Mouse (Mus musculus) heart, embryonic 12.5 days (tissue): ENCODE data around the gene Psap. TPM values are rescaled to one million over a fixed set of nuclear protein-coding genes. Genes with fewer than 3 reads are reported as not detected.
A peak's percentile ranks its signal among the peaks of the same experiment; 100 is the strongest.

Experiments
- ATAC-seq: fragments of 200-750 bp; cut with Nextera tagmentation; 2 replicates; pipeline ENCODE4 v1.8.0; 2017; ENCODE audit warnings: moderate TSS enrichment, moderate library complexity; ENCODE audit not compliant: insufficient number of reproducible peaks, low FRiP score
- H3K27ac ChIP-seq: fragments of 300-500 bp; sonication (generic); 2 replicates; pipeline ENCODE4 v1.5.1; 2016; ENCODE audit warnings: mild to moderate bottlenecking, moderate library complexity; ENCODE audit not compliant: poor library complexity, severe bottlenecking
- H3K27me3 ChIP-seq: fragments of 300-500 bp; sonication (generic); replicated peaks from 2 replicates; pipeline ENCODE4 v1.6.1; 2016; ENCODE audit warnings: mild to moderate bottlenecking, moderate library complexity
- H3K36me3 ChIP-seq: fragments of 300-500 bp; sonication (generic); 2 replicates; pipeline ENCODE4 v1.6.1; 2016; ENCODE audit warnings: mild to moderate bottlenecking, moderate library complexity
- H3K4me1 ChIP-seq: fragments of 300-500 bp; sonication (generic); replicated peaks from 2 replicates; pipeline ENCODE4 v1.6.1; 2016; ENCODE audit warnings: mild to moderate bottlenecking
- H3K4me2 ChIP-seq: fragments of 300-500 bp; sonication (generic); 2 replicates; pipeline ENCODE4 v1.6.1; 2016; ENCODE audit warnings: mild to moderate bottlenecking, moderate library complexity
- H3K4me3 ChIP-seq: fragments of 300-500 bp; sonication (generic); 2 replicates; pipeline ENCODE4 v1.5.1; 2016; ENCODE audit warnings: mild to moderate bottlenecking
- H3K9ac ChIP-seq: fragments of 300-500 bp; sonication (generic); 2 replicates; pipeline ENCODE4 v1.6.1; 2016; ENCODE audit warnings: mild to moderate bottlenecking, moderate library complexity
- H3K9me3 ChIP-seq: fragments of 300-500 bp; sonication (generic); replicated peaks from 2 replicates; pipeline ENCODE4 v1.6.1; 2016; ENCODE audit warnings: mild to moderate bottlenecking, moderate library complexity
- WGBS: fragments of 180-500 bp; shearing (Covaris S2); methylation state at CpG from one replicate; pipeline ENCODE4 v1.1.7; 2016; 5-methylcytosine and 5-hydroxymethylcytosine counted together
- polyA plus RNA-seq: library from polyadenylated mRNA; unstranded; fragments of >200 nt; fragmentation: Nextera tagmentation; extraction: Ambion mirVana; gene quantifications from 2 replicates; pipeline ENCODE4 v1.2.1, GENCODE M21; 2016

The Psap gene
- polyA plus RNA-seq, 1 experiment from 2014 or later: 95.6 TPM

GRCm38 (mm10) chr10:60280353-60280752 lies 2.9 kb downstream of the Psap start:
- peak overlapping the region; percentile 8; the same call in 1 of the 2 replicates for H3K4me2 ChIP-seq
- H3K4me1 ChIP-seq: peaks cover 59% of the 10 kb centered on the region
- peaks cover 3% of the 10 kb centered on the region; the same call in 1 of the 2 replicates for H3K36me3 ChIP-seq
- H3K9me3 ChIP-seq: no peaks in the 10 kb centered on the region
- 89% methylated on average over 6 of the region's 6 CpGs for WGBS
- no peak overlapping the region for H3K9ac ChIP-seq
- no peak for ATAC-seq
- no peaks in the 10 kb centered on the region for H3K27me3 ChIP-seq
- no peak overlapping the region for H3K27ac ChIP-seq
- H3K4me3 ChIP-seq: no peak overlapping the region

GRCm38 (mm10) chr10:60281571-60282050 lies 4.2 kb downstream of the Psap start:
- no peak overlapping the region for H3K9ac ChIP-seq
- peaks cover 3% of the 10 kb centered on the region; the same call in 1 of the 2 replicates for H3K36me3 ChIP-seq
- H3K27ac ChIP-seq: no peak overlapping the region
- no peak overlapping the region for H3K4me3 ChIP-seq
- WGBS: 88% methylated on average over 9 of the region's 9 CpGs
- H3K27me3 ChIP-seq: no peaks in the 10 kb centered on the region
- no peak overlapping the region for H3K4me2 ChIP-seq
- H3K4me1 ChIP-seq: peaks cover 71% of the 10 kb centered on the region
- no peak for ATAC-seq
- H3K9me3 ChIP-seq: no peaks in the 10 kb centered on the region

GRCm38 (mm10) chr10:60282116-60283014 lies 4.9 kb downstream of the Psap start:
- H3K9ac ChIP-seq: no peak overlapping the region
- no peaks in the 10 kb centered on the region for H3K27me3 ChIP-seq
- H3K4me1 ChIP-seq: peaks cover 76% of the 10 kb centered on the region
- H3K27ac ChIP-seq: no peak overlapping the region
- peaks cover 3% of the 10 kb centered on the region; the same call in 1 of the 2 replicates for H3K36me3 ChIP-seq
- 85% methylated on average over 10 of the region's 10 CpGs for WGBS
- no peaks in the 10 kb centered on the region for H3K9me3 ChIP-seq
- ATAC-seq: no peak
- no peak overlapping the region for H3K4me2 ChIP-seq
- no peak overlapping the region for H3K4me3 ChIP-seq

GRCm38 (mm10) chr10:60284248-60284647 lies 6.8 kb downstream of the Psap start:
- WGBS: 85% methylated on average over 6 of the region's 6 CpGs
- peaks cover 3% of the 10 kb centered on the region; the same call in 1 of the 2 replicates for H3K36me3 ChIP-seq
- H3K4me2 ChIP-seq: no peak overlapping the region
- ATAC-seq: no peak
- no peaks in the 10 kb centered on the region for H3K9me3 ChIP-seq
- H3K27me3 ChIP-seq: no peaks in the 10 kb centered on the region
- no peak overlapping the region for H3K9ac ChIP-seq
- no peak overlapping the region for H3K4me3 ChIP-seq
- H3K27ac ChIP-seq: 0 out of 2 replicates have a peak overlapping the region, but pooled peaks have one; percentile 49
- peaks cover 73% of the 10 kb centered on the region for H3K4me1 ChIP-seq

- no peak overlapping the region for H3K9ac ChIP-seq
- no peak overlapping the region for H3K4me3 ChIP-seq
- WGBS: 50% methylated on average over 8 of the region's 8 CpGs
- no peak for ATAC-seq
- H3K27ac ChIP-seq: peak overlapping the region; percentile 49; the same call in 1 of the 2 replicates
- no peaks in the 10 kb centered on the region for H3K27me3 ChIP-seq
- no peaks in the 10 kb centered on the region for H3K9me3 ChIP-seq
- peaks cover 3% of the 10 kb centered on the region; the same call in 1 of the 2 replicates for H3K36me3 ChIP-seq
- peaks cover 73% of the 10 kb centered on the region for H3K4me1 ChIP-seq
- no peak overlapping the region for H3K4me2 ChIP-seq
Observed at GRCm38 (mm10) chr10:60284676-60285111, 7.3 kb downstream of the Psap start.

GRCm38 (mm10) chr10:60285183-60285582 lies 7.8 kb downstream of the Psap start:
- H3K27me3 ChIP-seq: no peaks in the 10 kb centered on the region
- H3K9ac ChIP-seq: no peak overlapping the region
- ATAC-seq: no peak
- H3K4me3 ChIP-seq: no peak overlapping the region
- H3K9me3 ChIP-seq: no peaks in the 10 kb centered on the region
- peaks cover 3% of the 10 kb centered on the region; the same call in 1 of the 2 replicates for H3K36me3 ChIP-seq
- 64% methylated on average over 8 of the region's 8 CpGs for WGBS
- peaks cover 73% of the 10 kb centered on the region for H3K4me1 ChIP-seq
- peak overlapping the region; percentile 49 for H3K27ac ChIP-seq
- peak overlapping the region; percentile 31 for H3K4me2 ChIP-seq

- Histone ChIP-seq H3K9me3 (no peaks in the 10 kb centered on the region), H3K4me2 (peak overlapping the region; percentile 31), H3K4me1 (peaks cover 73% of the 10 kb centered on the region), H3K9ac (no peak overlapping the region), H3K27ac (no peak overlapping the region), H3K4me3 (no peak overlapping the region), H3K36me3 (peaks cover 3% of the 10 kb centered on the region; the same call in 1 of the 2 replicates), H3K27me3 (no peaks in the 10 kb centered on the region)
- ATAC-seq: no peak
- 51% methylated on average over 14 of the region's 14 CpGs for WGBS
Observed at GRCm38 (mm10) chr10:60285676-60286372, 8.4 kb downstream of the Psap start.

- Histone ChIP-seq H3K27ac (no peak overlapping the region), H3K36me3 (peaks cover 3% of the 10 kb centered on the region; the same call in 1 of the 2 replicates), H3K9me3 (no peaks in the 10 kb centered on the region), H3K27me3 (no peaks in the 10 kb centered on the region), H3K4me3 (no peak overlapping the region), H3K4me1 (peaks cover 79% of the 10 kb centered on the region), H3K4me2 (no peak overlapping the region), H3K9ac (no peak overlapping the region)
- 89% methylated on average over 7 of the region's 7 CpGs for WGBS
- no peak for ATAC-seq
Observed at GRCm38 (mm10) chr10:60286546-60286945, 9.1 kb downstream of the Psap start.

- Histone ChIP-seq H3K36me3 (peaks cover 8% of the 10 kb centered on the region), H3K27ac (no peak overlapping the region), H3K4me2 (no peak overlapping the region), H3K9ac (no peak overlapping the region), H3K4me3 (no peak overlapping the region), H3K4me1 (peaks cover 82% of the 10 kb centered on the region), H3K9me3 (no peaks in the 10 kb centered on the region), H3K27me3 (no peaks in the 10 kb centered on the region)
- ATAC-seq: no peak
- WGBS: 88% methylated on average over 4 of the region's 4 CpGs
Observed at GRCm38 (mm10) chr10:60287161-60287560, 9.7 kb downstream of the Psap start.

GRCm38 (mm10) chr10:60287726-60288125 lies 10.3 kb downstream of the Psap start:
- Histone ChIP-seq H3K4me3 (no peak overlapping the region), H3K4me1 (peaks cover 76% of the 10 kb centered on the region), H3K27me3 (no peaks in the 10 kb centered on the region), H3K27ac (no peak overlapping the region), H3K36me3 (peaks cover 13% of the 10 kb centered on the region), H3K9ac (no peak overlapping the region), H3K9me3 (no peaks in the 10 kb centered on the region), H3K4me2 (no peak overlapping the region)
- WGBS: 70% methylated on average over 2 of the region's 2 CpGs
- no peak for ATAC-seq

GRCm38 (mm10) chr10:60289216-60289615 lies 11.8 kb downstream of the Psap start:
- WGBS: 67% methylated on average over 8 of the region's 8 CpGs
- Histone ChIP-seq H3K4me2 (no peak overlapping the region), H3K4me1 (peaks cover 66% of the 10 kb centered on the region), H3K27ac (no peak overlapping the region; the same call in 1 of the 2 replicates), H3K4me3 (no peak overlapping the region), H3K9ac (no peak overlapping the region), H3K27me3 (no peaks in the 10 kb centered on the region), H3K9me3 (no peaks in the 10 kb centered on the region), H3K36me3 (peaks cover 25% of the 10 kb centered on the region)
- ATAC-seq: no peak
